Mouse (Mus musculus): ENCODE results near the gene 4930518I15Rik.

- TF ChIP-seq CTCF (IDR thresholded peaks at IDR 0.05; ENCODE audit: low read depth, low read length) (no peak), POLR2A (IDR thresholded peaks at IDR 0.05; ENCODE audit: insufficient read depth, low read length) (no peak), EP300 (IDR thresholded peaks at IDR 0.05; ENCODE audit: insufficient read depth, low read depth, low read length) (no peak)
Observed at GRCm38 (mm10) chr2:156892240-156892639, 34.5 kb upstream of the 4930518I15Rik start.

Measured in ES-Bruce4 (cell line).